Comparison of ENCODE assay signal across 7 mouse cellular contexts in genomic region chr1:119997644-119998043, GRCm38 (mm10). TPM values are rescaled to one million over a fixed set of nuclear protein-coding genes. Genes with fewer than 3 reads are reported as not detected.
DNase-seq lines count a peak whose midpoint lies in the region; ATAC-seq and TF ChIP-seq lines count a peak whose summit lies in the region.

No protein-coding gene starts in this region.

- no peaks in the 10 kb centered on the region for H3K9me3 ChIP-seq in hindbrain, embryonic 14.5 days (ENCODE audit: control insufficient read depth, low read length)
- no peaks in the 10 kb centered on the region for H3K9me3 ChIP-seq in neural tube, embryonic 13.5 days

- ATAC-seq in hindbrain, embryonic 14.5 days (ENCODE audit: low FRiP score) = no peak
- ATAC-seq in neural tube, embryonic 13.5 days (ENCODE audit: low read depth) = no peak

- H3K4me1 ChIP-seq in hindbrain, embryonic 14.5 days (replicated peaks; ENCODE audit: control insufficient read depth, insufficient read depth, low read length) = no peaks in the 10 kb centered on the region
- no peaks in the 10 kb centered on the region for H3K4me1 ChIP-seq in liver, adult 2 months (ENCODE audit: control insufficient read depth, insufficient read depth, low read length)
- peaks cover 10% of the 10 kb centered on the region for H3K4me1 ChIP-seq in neural tube, embryonic 13.5 days (replicated peaks)

- peak overlapping the region; percentile 36 for H3K4me3 ChIP-seq in hindbrain, embryonic 14.5 days (replicated peaks; ENCODE audit: low read length)
- no peak overlapping the region for H3K4me3 ChIP-seq in liver, adult 2 months (ENCODE audit: insufficient read depth, low read depth, low read length)
- peak overlapping the region; percentile 40 for H3K4me3 ChIP-seq in neural tube, embryonic 13.5 days

- no peaks in the 10 kb centered on the region for H3K36me3 ChIP-seq in hindbrain, embryonic 14.5 days (replicated peaks; ENCODE audit: control insufficient read depth, insufficient read depth)
- H3K36me3 ChIP-seq in liver, adult 2 months (ENCODE audit: control insufficient read depth, insufficient read depth, low read length) = no peaks in the 10 kb centered on the region
- no peaks in the 10 kb centered on the region for H3K36me3 ChIP-seq in neural tube, embryonic 13.5 days

- no peak overlapping the region for H3K27ac ChIP-seq in hindbrain, embryonic 14.5 days
- no peak overlapping the region for H3K27ac ChIP-seq in liver, adult 2 months (replicated peaks; ENCODE audit: insufficient read depth, low read depth, low read length)
- H3K27ac ChIP-seq in neural tube, embryonic 13.5 days (replicated peaks) = no peak overlapping the region

- no peaks in the 10 kb centered on the region for H3K79me2 ChIP-seq in liver, adult 2 months (ENCODE audit: control insufficient read depth, insufficient read depth, low read length)

- TF ChIP-seq CTCF in liver, adult 2 months (IDR thresholded peaks at IDR 0.05; ENCODE audit: low read depth, low read length) = peak; percentile 32; the same call in 1 of the 2 replicates

- no peak overlapping the region for H3K9ac ChIP-seq in hindbrain, embryonic 14.5 days
- no peak overlapping the region for H3K9ac ChIP-seq in liver, adult 2 months (ENCODE audit: low read depth, low read length)
- no peak overlapping the region for H3K9ac ChIP-seq in neural tube, embryonic 13.5 days

- 31% methylated on average over 5 of the region's 5 CpGs for WGBS in hindbrain, embryonic 14.5 days
- 19% methylated on average over 5 of the region's 5 CpGs for WGBS in liver, adult 2 months
- WGBS in neural tube, embryonic 13.5 days = 36% methylated on average over 5 of the region's 5 CpGs

- peak; percentile 25 for DNase-seq in MEL-GATA-1-ER (ENCODE audit: extremely low read depth, low read depth)
- peak; percentile 21 to 47 for DNase-seq in adrenal gland, postnatal 36 days
- DNase-seq in hindbrain, embryonic 14.5 days (ENCODE audit: low spot score) = no peak
- DNase-seq in liver, adult 2 months (ENCODE audit: extremely low read depth, low read depth, low spot score) = peak; percentile 29
- DNase-seq in urinary bladder, adult 18-20 months (ENCODE audit: low spot score in 2 of 2) = no peak
- DNase-seq in cerebellum, postnatal 25 days = no peak

- TF ChIP-seq POLR2A in liver, adult 2 months (IDR thresholded peaks at IDR 0.05; ENCODE audit: extremely low read depth, insufficient read depth, low read length) = no peak

- H3K4me2 ChIP-seq in hindbrain, embryonic 14.5 days (replicated peaks) = peak overlapping the region; percentile 64
- peak overlapping the region; percentile 60 for H3K4me2 ChIP-seq in neural tube, embryonic 13.5 days

- H3K27me3 ChIP-seq in hindbrain, embryonic 14.5 days (ENCODE audit: control insufficient read depth, insufficient read depth, low read length) = no peaks in the 10 kb centered on the region
- H3K27me3 ChIP-seq in liver, adult 2 months (ENCODE audit: control insufficient read depth, insufficient read depth, low read length) = no peaks in the 10 kb centered on the region
- H3K27me3 ChIP-seq in neural tube, embryonic 13.5 days = no peaks in the 10 kb centered on the region; the same call in none of the 2 replicates

RNA-seq across cellular contexts. Expression of gene Cfap221, which starts 0.6 kb away (rescaled TPM):
- total RNA-seq in adrenal gland, postnatal 36 days (2021) = under 1 TPM; 0.16 to 0.40 TPM
- 0.32 and 0.48 TPM in 2 replicates for polyA plus RNA-seq in hindbrain, embryonic 14.5 days (2014; fragmentation: Nextera tagmentation; extraction: Ambion mirVana)
- not detected in 2 replicates for total RNA-seq in liver, adult 2 months (2014; rRNA removed)
- not detected in 2 replicates for polyA plus RNA-seq in liver, adult 2 months (2012; rRNA removed)
- polyA plus RNA-seq in neural tube, embryonic 13.5 days (2015; fragmentation: Nextera tagmentation; extraction: Ambion mirVana) = 0.32 TPM in 1 of 2 replicates, not detected in the other

RNA-seq across cellular contexts. Expression of gene Sctr, which starts 9.1 kb away (rescaled TPM):
- total RNA-seq in adrenal gland, postnatal 36 days (2021) = 10 to 100 TPM in 1 of 2 experiments, 1 to 10 TPM in 1; 6.2 to 11.9 TPM
- 0.43 and 0.86 TPM in 2 replicates for polyA plus RNA-seq in hindbrain, embryonic 14.5 days (2014; fragmentation: Nextera tagmentation; extraction: Ambion mirVana)
- not detected in 2 replicates for total RNA-seq in liver, adult 2 months (2014; rRNA removed)
- 0.04 TPM in 1 of 2 replicates, not detected in the other for polyA plus RNA-seq in liver, adult 2 months (2012; rRNA removed)
- polyA plus RNA-seq in neural tube, embryonic 13.5 days (2015; fragmentation: Nextera tagmentation; extraction: Ambion mirVana) = 0.58 and 0.61 TPM in 2 replicates

Comparison
In these comparisons a context has a peak if more than half of its experiments do, and no peak if none do; other contexts are left out.
1. DNase-seq: peak in MEL-GATA-1-ER (single experiment), adrenal gland, postnatal 36 days (2 of 2) and liver, adult 2 months (single experiment); none in hindbrain, embryonic 14.5 days (single experiment), urinary bladder, adult 18-20 months (0 of 2) and cerebellum, postnatal 25 days (0 of 2).